Mouse (Mus musculus) MEL (cell line): Measurements from ENCODE around the gene Ndufaf3.
A peak's percentile ranks its signal among the peaks of the same experiment; 100 is the strongest.

ENCODE experiments used
- CTCF ChIP-seq, 3 experiments: IDR thresholded peaks in 2 of 3; conservative IDR thresholded peaks in 1 of 3; 2 replicates each; pipeline ENCODE4 v1.5.1; 2011 to 2012; ENCODE audit warnings: low read length in 3 of 3, low read depth in 2 of 3, mild to moderate bottlenecking in 2 of 3, improper control_type of control experiment in 1 of 3, inconsistent platforms in 1 of 3, mixed read lengths in 1 of 3, moderate library complexity in 1 of 3; ENCODE audit not compliant: control insufficient read depth in 1 of 3, insufficient read depth in 1 of 3, poor library complexity in 1 of 3, severe bottlenecking in 1 of 3
- E2F4 ChIP-seq: IDR thresholded peaks from 2 replicates; pipeline ENCODE4 v1.6.1; 2011; ENCODE audit warnings: low read depth, low read length, improper control_type of control experiment, borderline replicate concordance
- EP300 ChIP-seq, 2 experiments: IDR thresholded peaks; 2 replicates each; pipeline ENCODE4 v1.6.1; 2011; ENCODE audit warnings: improper control_type of control experiment in 2 of 2, low read length in 2 of 2, low read depth in 1 of 2, mild to moderate bottlenecking in 1 of 2
- GATA1 ChIP-seq: IDR thresholded peaks from 2 replicates; pipeline ENCODE4 v1.6.1; 2011; ENCODE audit warnings: low read depth, low read length, improper control_type of control experiment
- HCFC1 ChIP-seq: IDR thresholded peaks from 2 replicates; pipeline ENCODE4 v1.6.1; 2012; ENCODE audit warnings: low read depth, mild to moderate bottlenecking, inconsistent platforms, low read length, improper control_type of control experiment, moderate library complexity
- JUND ChIP-seq: IDR thresholded peaks from 2 replicates; pipeline ENCODE4 v1.6.1; 2011; ENCODE audit warnings: low read depth, mild to moderate bottlenecking, improper control_type of control experiment, low read length
- NELFE ChIP-seq: IDR thresholded peaks from 2 replicates; pipeline ENCODE4 v1.6.1; 2011; ENCODE audit warnings: low read depth, low read length, improper control_type of control experiment
- POLR2A ChIP-seq, 2 experiments: IDR thresholded peaks; 2 replicates each; pipeline ENCODE4 v1.6.1; 2011 to 2012; ENCODE audit warnings: low read length in 2 of 2, mild to moderate bottlenecking in 2 of 2, control low read depth in 1 of 2, improper control_type of control experiment in 1 of 2, low read depth in 1 of 2, moderate library complexity in 1 of 2; ENCODE audit not compliant: control insufficient read depth in 1 of 2, insufficient read depth in 1 of 2, poor library complexity in 1 of 2
- POLR2AphosphoS2 ChIP-seq: IDR thresholded peaks from 2 replicates; pipeline ENCODE4 v1.6.1; 2011; ENCODE audit warnings: low read length, improper control_type of control experiment
- TCF12 ChIP-seq: IDR thresholded peaks from 2 replicates; pipeline ENCODE4 v1.6.1; 2014; ENCODE audit warnings: low read depth, mild to moderate bottlenecking, inconsistent platforms, low read length, improper control_type of control experiment, moderate library complexity
- ZNF384 ChIP-seq: IDR thresholded peaks from 2 replicates; pipeline ENCODE4 v1.6.1; 2012; ENCODE audit warnings: low read depth, mild to moderate bottlenecking, inconsistent platforms, low read length, improper control_type of control experiment

DNA sequence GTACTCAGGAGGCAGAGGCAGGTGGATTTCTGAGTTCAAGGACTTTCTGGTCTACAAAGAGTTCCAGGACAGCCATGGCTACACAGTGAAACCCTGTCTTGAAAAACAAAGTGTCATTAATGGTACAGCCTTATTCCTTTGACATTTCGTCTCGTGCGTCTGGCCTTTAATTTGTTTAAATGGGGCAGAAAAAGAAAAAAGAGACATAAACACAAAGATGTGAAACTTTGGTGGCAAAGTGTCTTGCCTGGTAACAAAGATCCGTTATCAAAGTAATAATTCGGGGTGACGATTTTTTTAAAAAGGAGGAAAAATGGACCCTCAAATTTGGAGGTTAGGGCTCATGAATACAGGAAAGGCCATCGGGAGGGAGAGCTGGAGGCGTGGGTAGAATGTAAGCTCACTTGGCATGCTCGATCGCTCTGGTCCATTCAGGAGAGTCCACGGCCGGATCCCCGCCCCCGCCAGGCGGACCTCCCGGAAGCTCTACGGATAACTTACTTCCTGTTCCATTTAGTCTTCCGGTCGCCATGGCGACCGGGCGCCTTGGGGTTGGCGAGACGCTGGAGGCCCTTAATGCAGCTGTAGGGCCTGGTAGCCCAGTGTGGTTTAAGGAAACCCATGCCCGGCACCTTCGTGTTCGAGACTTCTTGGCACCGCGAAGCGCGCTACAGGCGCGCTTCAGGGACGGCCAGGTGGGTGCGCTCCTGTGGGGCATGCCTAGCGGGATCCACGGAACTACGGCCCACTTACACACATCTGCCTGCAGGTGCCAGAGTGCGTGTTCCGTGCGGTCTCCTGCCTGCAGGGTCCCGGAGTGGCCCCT lies 2.4 kb upstream of the Ndufaf3 start, which contains the start of gene Dalrd3:
- TF ChIP-seq JUND (no peak), E2F4 (no peak), NELFE (peak; percentile 50), EP300 (IDR thresholded peaks at IDR 0.05; ENCODE audit: low read depth in 1 of 2, low read length in 2 of 2) (0 out of 4 replicates have a peak, but pooled peaks of 1 of the 2 experiments have one; percentile 7), TCF12 (no peak), POLR2A (IDR thresholded peaks at IDR 0.05; ENCODE audit: control insufficient read depth in 1 of 2, insufficient read depth in 1 of 2, low read depth in 1 of 2, low read length in 2 of 2, poor library complexity in 1 of 2) (peak in 1 of 2 experiments; percentile 76; a peak in 2 of 4 replicates), CTCF (IDR thresholded peaks at IDR 0.05 in 2 of 3, conservative IDR thresholded peaks at IDR 0.05 in 1 of 3; ENCODE audit: control insufficient read depth in 1 of 3, insufficient read depth in 1 of 3, low read depth in 2 of 3, low read length in 3 of 3, poor library complexity in 1 of 3, severe bottlenecking in 1 of 3) (no peak), HCFC1 (peak; percentile 83), GATA1 (peak; percentile 22; the same call in 1 of the 2 replicates), POLR2AphosphoS2 (peak; percentile 85), ZNF384 (0 out of 2 replicates have a peak, but pooled peaks have one; percentile 12)
